Mouse (Mus musculus): ENCODE data around the gene Cyct. TPM values are rescaled to one million over a fixed set of nuclear protein-coding genes. Genes with fewer than 3 reads are reported as not detected.

The Cyct gene
- total RNA-seq, 2 experiments from 2014 or later: not detected

- peak; percentile 68 for ATAC-seq (replicated peaks; ENCODE audit: poor library complexity, severe bottlenecking)
Measured at GRCm38 (mm10) chr2:76338215-76339156, 21.8 kb downstream of the Cyct start, which contains the start of gene Pde11a. Pde11a (minus strand) TSS chr2:76338774.

GRCm38 (mm10) chr2:76334596-76334995 lies 25.7 kb downstream of the Cyct start:
- ATAC-seq (replicated peaks; ENCODE audit: poor library complexity, severe bottlenecking): no peak

- no peak for ATAC-seq (replicated peaks; ENCODE audit: poor library complexity, severe bottlenecking)
Measured at GRCm38 (mm10) chr2:76332161-76332805, 28.0 kb downstream of the Cyct start.

GRCm38 (mm10) chr2:76330081-76330480 lies 30.2 kb downstream of the Cyct start:
- ATAC-seq (replicated peaks; ENCODE audit: poor library complexity, severe bottlenecking): no peak

GRCm38 (mm10) chr2:76326161-76326560 lies 34.1 kb downstream of the Cyct start:
- no peak for ATAC-seq (replicated peaks; ENCODE audit: poor library complexity, severe bottlenecking)

- no peak for ATAC-seq (replicated peaks; ENCODE audit: poor library complexity, severe bottlenecking)
Measured at GRCm38 (mm10) chr2:76324463-76324862, 35.8 kb downstream of the Cyct start.

GRCm38 (mm10) chr2:76323185-76323875 lies 36.9 kb downstream of the Cyct start:
- ATAC-seq (replicated peaks; ENCODE audit: poor library complexity, severe bottlenecking): no peak

- no peak for ATAC-seq (replicated peaks; ENCODE audit: poor library complexity, severe bottlenecking)
Measured at GRCm38 (mm10) chr2:76320336-76320735, 39.9 kb downstream of the Cyct start.

- no peak for ATAC-seq (replicated peaks; ENCODE audit: poor library complexity, severe bottlenecking)
Measured at GRCm38 (mm10) chr2:76319231-76319630, 41.0 kb downstream of the Cyct start.

Other genes starting within 250 kb of the Cyct start
- gene Pde11a, start 21.7 kb downstream of the Cyct start, total RNA-seq (2014; fragmentation: Nextera tagmentation): not detected in 2 replicates
- not detected in 2 replicates for gene Pde11a, start 21.7 kb downstream of the Cyct start, total RNA-seq (2017)
- 20.0 and 21.8 TPM in 2 replicates for gene Rbm45, start 9.5 kb upstream of the Cyct start, total RNA-seq (2014; fragmentation: Nextera tagmentation)
- 45.1 and 49.8 TPM in 2 replicates for gene Rbm45, start 9.5 kb upstream of the Cyct start, total RNA-seq (2017)
- gene Osbpl6, start 46.1 kb upstream of the Cyct start, total RNA-seq (2014; fragmentation: Nextera tagmentation): not detected in 2 replicates
- not detected in 2 replicates for gene Osbpl6, start 46.1 kb upstream of the Cyct start, total RNA-seq (2017)

All from granulocyte monocyte progenitor cell, adult 5-6 weeks (primary cell).